Mouse (Mus musculus) E14TG2a.4 (cell line): ENCODE measurements around the gene Trim47.

ENCODE experiments used
- CTCF ChIP-seq: conservative IDR thresholded peaks from 2 replicates; pipeline ENCODE4 v1.5.1; 2014; ENCODE audit warnings: low read length
- NANOG ChIP-seq: IDR thresholded peaks from 2 replicates; pipeline ENCODE4 v1.6.1; 2014; ENCODE audit warnings: borderline replicate concordance, low read length, mixed read lengths
- POU5F1 ChIP-seq: IDR thresholded peaks from 2 replicates; pipeline ENCODE4 v1.6.1; 2014; ENCODE audit warnings: low read length, borderline replicate concordance

DNA sequence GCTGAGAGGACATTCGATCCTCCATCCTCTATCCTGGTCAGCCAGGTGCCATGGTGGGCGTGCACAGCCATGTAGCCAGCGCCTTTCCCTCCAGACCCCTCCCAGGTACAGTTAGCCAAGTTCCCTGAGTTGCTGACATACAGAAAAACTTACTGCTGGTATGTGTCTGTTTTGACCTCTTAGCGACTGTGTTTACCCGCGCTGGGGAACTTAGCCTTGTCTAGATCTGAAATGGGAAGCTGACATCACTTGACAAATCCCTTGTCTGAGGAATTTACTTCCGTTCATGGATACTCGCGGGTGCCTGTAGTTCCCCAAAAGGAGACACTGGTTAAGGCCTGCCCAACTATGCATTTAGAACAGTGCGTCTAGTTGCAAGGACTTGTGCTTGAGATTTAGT is 16.5 kb downstream of the Trim47 start:
- TF ChIP-seq CTCF (no peak), POU5F1 (no peak), NANOG (no peak)
